Mouse (Mus musculus): ENCODE measurements at regions not wholly inside any gene's neighbourhood (a gene's known extent, or its start where the extent isn't known, plus 50 kb on each side); places are given as distances from the start of the nearest gene placed in this dataset.

DNA sequence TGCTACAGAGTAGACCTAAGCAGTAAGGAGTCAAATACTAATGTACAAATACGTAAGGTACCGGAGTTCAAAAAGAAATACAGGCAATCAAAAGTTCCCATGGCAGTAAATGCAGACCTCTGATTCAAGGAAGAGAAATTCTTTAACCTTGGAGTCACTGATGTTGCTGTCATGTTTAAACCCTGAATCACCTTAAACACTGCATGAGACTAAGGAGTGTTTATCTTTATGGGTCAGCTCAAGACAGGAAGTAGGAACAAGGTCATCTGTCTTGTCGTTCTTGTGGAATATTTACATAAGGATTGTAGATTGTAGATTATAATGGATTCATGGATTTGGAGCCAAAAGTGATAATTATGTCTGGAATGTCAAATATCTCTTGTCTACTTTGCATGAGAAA, 1708.7 kb upstream of the Slc10a2 start:
- intact Hi-C loops (cut with DNase I) = no loop called here

DNA sequence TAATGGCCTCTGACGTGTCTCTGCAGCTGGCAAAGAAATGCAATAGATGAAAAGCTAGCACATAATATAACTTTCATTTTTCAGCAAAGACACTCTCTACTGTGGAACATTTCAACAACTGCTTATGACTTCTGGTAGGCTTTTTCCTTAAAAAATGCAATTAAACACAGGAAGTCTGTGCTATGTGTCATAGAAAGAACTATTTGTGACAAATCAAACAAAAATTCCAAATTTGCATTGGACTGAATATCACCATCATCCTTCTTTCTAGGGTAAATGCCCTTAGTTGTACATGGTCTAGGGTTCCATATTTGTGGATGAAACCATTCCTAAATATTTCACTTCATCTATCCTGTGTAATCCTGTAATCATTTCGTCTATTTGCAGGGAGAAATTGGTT, 1702.0 kb upstream of the Slc10a2 start:
- no peak for DNase-seq
- intact Hi-C loops (cut with DNase I) = no loop called here

More for the DNA sequence above, 1708.7 kb upstream of the Slc10a2 start:
- DNase-seq = no peak

- DNase-seq = no peak
- intact Hi-C loops (cut with DNase I) = no loop called here
Measured at GRCm38 (mm10) chr8:6803199-6803598, 1698.0 kb upstream of the Slc10a2 start.

- no peak for DNase-seq
- intact Hi-C loops (cut with DNase I) = no loop called here
Measured at GRCm38 (mm10) chr8:6801076-6801475, 1695.9 kb upstream of the Slc10a2 start.

GRCm38 (mm10) chr8:6789096-6789495, 1683.9 kb upstream of the Slc10a2 start:
- intact Hi-C loops (cut with DNase I) = no loop called here
- DNase-seq = peak in 1 of 2 experiments; percentile 1

DNA sequence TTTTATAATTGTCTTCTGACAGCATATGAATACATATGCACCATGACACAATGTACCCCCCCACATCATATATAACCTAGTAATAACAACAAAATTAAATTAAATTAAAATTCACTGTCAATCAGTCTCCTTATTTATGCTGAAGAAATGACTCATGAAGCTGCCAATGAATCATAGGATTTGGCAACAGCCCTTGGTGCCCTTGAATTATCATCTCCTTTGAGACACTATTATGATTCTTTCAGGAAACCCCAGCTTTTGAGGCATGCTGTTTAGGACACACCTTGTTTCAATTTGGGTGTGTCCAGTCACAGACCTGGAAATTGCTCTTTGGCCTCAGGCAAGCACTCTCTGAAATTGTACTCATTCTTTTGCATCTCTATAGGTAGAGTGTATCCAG, 1675.8 kb upstream of the Slc10a2 start:
- intact Hi-C loops (cut with DNase I) = no loop called here
- no peak for DNase-seq

- intact Hi-C loops (cut with DNase I) = no loop called here
- no peak for DNase-seq
Measured at GRCm38 (mm10) chr8:6775103-6775502, 1670.0 kb upstream of the Slc10a2 start.

- intact Hi-C loops (cut with DNase I) = no loop called here
Measured at GRCm38 (mm10) chr8:6729571-6729970, 1624.4 kb upstream of the Slc10a2 start.

DNA sequence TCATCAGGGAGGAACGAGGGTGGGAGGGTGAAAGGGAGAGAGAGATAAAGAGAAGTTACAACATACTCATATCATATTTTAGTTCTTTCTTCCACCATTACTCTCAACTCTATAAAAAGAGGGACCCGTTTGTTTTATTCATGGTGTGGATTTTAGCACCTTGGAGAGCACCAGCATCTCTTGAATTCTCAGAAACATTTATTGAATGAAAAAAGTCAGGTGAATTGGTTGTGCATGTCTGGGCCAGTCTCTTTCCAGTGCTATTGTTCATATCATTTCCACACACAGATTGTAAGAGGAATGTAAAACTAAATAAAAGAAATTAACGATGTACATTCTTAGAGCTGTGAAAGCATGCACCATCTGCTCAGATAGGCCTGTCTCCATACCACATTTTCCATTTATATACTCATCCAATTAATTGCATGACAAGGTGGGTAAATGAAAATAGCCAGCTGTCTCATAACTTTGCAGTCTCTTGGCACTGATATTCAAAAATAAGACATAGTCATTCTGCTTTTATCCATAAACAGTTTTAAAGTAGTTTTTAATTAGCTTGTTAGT, 1603.8 kb upstream of the Slc10a2 start:
- DNase-seq = peak in 1 of 2 experiments; percentile 3
- intact Hi-C loops (cut with DNase I) = no loop called here

More at GRCm38 (mm10) chr8:6729571-6729970, 1624.4 kb upstream of the Slc10a2 start:
- no peak for DNase-seq

GRCm38 (mm10) chr8:6688595-6688994, 1583.4 kb upstream of the Slc10a2 start:
- intact Hi-C loops (cut with DNase I) = no loop called here
- no peak for DNase-seq

GRCm38 (mm10) chr8:6658860-6659259, 1553.7 kb upstream of the Slc10a2 start:
- no peak for DNase-seq
- intact Hi-C loops (cut with DNase I) = no loop called here

- intact Hi-C loops (cut with DNase I) = no loop called here
- no peak for DNase-seq
Measured at GRCm38 (mm10) chr8:6657451-6657990, 1552.4 kb upstream of the Slc10a2 start.

DNA sequence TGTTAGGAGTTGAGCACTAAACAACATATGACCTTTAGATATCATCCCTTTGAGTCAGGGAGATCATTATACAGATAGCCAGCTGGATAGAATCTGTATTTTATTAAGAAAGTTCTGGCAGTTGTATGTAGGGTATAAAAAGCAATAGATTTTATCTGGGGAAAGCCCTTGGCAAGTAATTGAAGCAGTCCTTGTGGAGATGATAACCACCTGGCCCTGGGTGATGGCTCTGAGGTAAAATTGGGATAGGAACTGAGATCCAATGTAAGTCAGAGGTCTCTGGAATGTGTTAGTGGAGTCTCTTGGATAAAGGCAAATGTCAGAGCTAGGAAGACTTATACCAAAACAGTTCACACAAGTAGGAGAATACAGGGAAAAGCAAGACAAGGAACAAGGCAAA, 1547.0 kb upstream of the Slc10a2 start:
- intact Hi-C loops (cut with DNase I) = no loop called here
- DNase-seq = no peak

GRCm38 (mm10) chr8:6648083-6648482, 1542.9 kb upstream of the Slc10a2 start:
- intact Hi-C loops (cut with DNase I) = no loop called here
- DNase-seq = no peak

DNA sequence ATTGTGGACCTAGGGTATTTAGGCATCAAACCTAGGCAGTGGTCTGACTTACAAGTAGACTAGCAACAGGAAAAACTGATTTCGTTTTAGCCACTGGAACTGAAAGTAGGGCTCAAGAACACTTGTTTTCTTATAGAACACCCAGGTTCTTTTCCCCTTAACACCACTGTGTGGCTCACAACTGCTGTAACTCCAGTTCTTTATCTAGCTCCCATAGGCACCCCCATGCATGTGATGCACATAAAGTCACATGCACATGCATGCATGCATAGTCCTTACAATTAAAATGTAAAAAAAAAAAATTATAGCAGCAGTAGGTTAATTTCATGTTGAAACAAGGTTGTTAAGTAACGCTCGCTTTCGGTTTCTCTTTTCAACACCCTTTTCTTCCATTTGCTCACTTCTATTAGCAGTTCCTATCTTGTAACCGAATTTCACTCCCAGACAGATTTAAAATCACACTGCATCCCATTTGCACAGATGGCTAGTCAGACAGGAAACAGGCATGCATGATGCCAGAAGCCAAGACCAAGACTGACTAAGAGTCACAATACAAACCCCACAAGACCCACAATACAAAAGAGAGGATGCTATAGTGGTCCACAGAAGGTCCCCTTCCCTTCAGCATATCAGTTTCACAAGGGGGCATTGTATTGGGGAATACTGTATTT, 1540.3 kb upstream of the Slc10a2 start:
- intact Hi-C loops (cut with DNase I) = no loop called here
- DNase-seq = no peak

DNA sequence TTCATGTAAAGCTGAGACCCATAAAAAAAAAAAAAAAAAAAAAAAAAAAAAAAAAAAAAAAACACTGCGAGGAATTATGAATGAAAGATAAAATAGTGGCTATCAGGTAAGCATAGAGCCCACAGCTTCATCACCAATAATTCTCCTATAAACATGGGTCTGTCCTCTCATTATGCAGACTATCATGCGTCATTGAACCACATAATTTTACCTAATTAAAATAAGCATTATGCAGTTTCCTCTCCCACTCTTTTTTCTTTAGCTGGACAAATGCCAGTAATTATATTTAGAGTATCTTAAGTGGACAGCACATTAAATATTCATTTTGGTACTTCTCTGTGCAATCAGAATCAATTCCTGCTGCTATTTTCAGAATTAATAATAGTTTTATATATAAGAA, 1539.2 kb upstream of the Slc10a2 start:
- intact Hi-C loops (cut with DNase I) = no loop called here
- DNase-seq = no peak

DNA sequence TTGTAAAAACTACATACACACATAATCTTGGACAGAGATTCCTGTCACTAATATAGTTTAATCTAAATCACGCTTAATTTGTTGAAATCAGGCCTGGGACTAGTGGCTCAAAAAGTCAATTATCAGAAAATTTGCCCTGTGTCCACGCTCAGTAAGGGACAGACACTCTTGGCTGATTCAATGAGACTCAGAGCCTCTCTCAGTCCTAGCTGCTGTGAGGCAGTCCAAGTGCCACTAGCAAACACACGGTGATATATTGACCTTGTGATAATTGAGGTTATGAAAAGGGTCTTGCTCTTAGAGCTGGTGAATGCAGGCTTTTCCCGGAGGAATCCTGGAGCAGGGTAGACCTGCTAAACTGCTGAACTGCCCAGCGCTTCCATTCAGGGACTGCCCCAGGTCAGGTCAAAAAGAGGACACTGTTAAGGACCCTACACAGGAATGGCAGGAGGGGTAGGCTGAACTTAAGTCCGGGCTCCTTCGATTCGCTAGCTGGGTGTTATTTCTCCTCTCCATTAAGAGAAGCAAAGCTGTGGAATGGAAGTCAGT, 1521.9 kb upstream of the Slc10a2 start:
- intact Hi-C loops (cut with DNase I) = no loop called here
- DNase-seq = no peak

DNA sequence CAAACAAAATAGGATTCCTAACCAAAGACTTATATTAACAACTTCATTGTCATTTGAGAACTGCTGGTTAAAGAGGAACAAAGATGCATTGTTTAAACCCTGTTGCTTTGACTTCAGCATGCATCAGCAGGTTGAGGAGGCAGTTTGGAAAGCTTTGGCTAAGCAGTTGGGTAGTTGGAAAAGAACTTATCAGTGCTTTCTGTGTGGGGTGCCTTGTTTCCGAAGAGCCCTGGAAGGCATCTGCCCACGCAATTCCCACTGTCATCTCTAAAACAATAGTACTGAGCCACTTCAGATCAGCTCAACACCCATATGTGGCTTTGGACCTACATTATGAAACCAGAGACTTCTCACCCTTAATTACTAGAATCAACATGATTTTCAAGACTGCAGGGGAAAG, 1503.7 kb upstream of the Slc10a2 start:
- no peak for DNase-seq
- intact Hi-C loops (cut with DNase I) = no loop called here

- no peak for DNase-seq
- intact Hi-C loops (cut with DNase I) = no loop called here
Measured at GRCm38 (mm10) chr8:6606854-6607535, 1501.8 kb upstream of the Slc10a2 start.

- no peak for DNase-seq
- intact Hi-C loops (cut with DNase I) = no loop called here
Measured at GRCm38 (mm10) chr8:6604232-6604804, 1499.2 kb upstream of the Slc10a2 start.

GRCm38 (mm10) chr8:6590146-6590545, 1485.0 kb upstream of the Slc10a2 start:
- intact Hi-C loops (cut with DNase I) = no loop called here
- no peak for DNase-seq

All from heart, postnatal 10 days (tissue).